Mouse (Mus musculus) gastrocnemius, postnatal 14 days (tissue): Measurements from ENCODE around the gene Nipsnap1. TPM values are rescaled to one million over a fixed set of nuclear protein-coding genes. Genes with fewer than 3 reads are reported as not detected.

ENCODE experiments used
- DNase-seq: peaks from one replicate; pipeline ENCODE4 v3.0.0; 2021; ENCODE audit warnings: mixed read lengths
- intact Hi-C: fragments of 180-260 bp; cut with DNase I; formaldehyde crosslinking; loops from one replicate; pipeline ENCODE4 v1.15.1; 2025; ENCODE audit warnings: low total_unique reads
- total RNA-seq, 2 experiments: library from RNA; stranded (reverse); gene quantifications; 2 replicates each; pipeline ENCODE4 v1.2.3; 2021

Gene Nipsnap1
- total RNA-seq, 2 experiments from 2014 or later, result 0.84 to 0.90 TPM

- no peak for DNase-seq
- intact Hi-C loops, result no loop called here
Measured at GRCm38 (mm10) chr11:4861816-4862604, 11.7 kb upstream of the Nipsnap1 start.

GRCm38 (mm10) chr11:4862730-4863129 is 11.0 kb upstream of the Nipsnap1 start:
- no peak for DNase-seq
- intact Hi-C loops, result no loop called here

- peak; percentile 61 for DNase-seq
- intact Hi-C loops, result no loop called here
Measured at GRCm38 (mm10) chr11:4865645-4866251, 8.0 kb upstream of the Nipsnap1 start.

GRCm38 (mm10) chr11:4874551-4874950 is 800 bp downstream of the Nipsnap1 start:
- no peak for DNase-seq
- intact Hi-C loops, result no loop called here

GRCm38 (mm10) chr11:4881087-4881486 is 7.3 kb downstream of the Nipsnap1 start:
- intact Hi-C loops, result no loop called here
- no peak for DNase-seq

- DNase-seq, result peak; percentile 37
- intact Hi-C loops, result no loop called here
Measured at GRCm38 (mm10) chr11:4882892-4883627, 9.3 kb downstream of the Nipsnap1 start.

- DNase-seq, result no peak
- intact Hi-C loops, result no loop called here
Measured at GRCm38 (mm10) chr11:4885385-4885903, 11.7 kb downstream of the Nipsnap1 start.

- DNase-seq, result no peak
- intact Hi-C loops, result no loop called here
Measured at GRCm38 (mm10) chr11:4886987-4887386, 13.2 kb downstream of the Nipsnap1 start.

- DNase-seq, result peak; percentile 75
- intact Hi-C loops, result no loop called here
Measured at GRCm38 (mm10) chr11:4894848-4895816, 21.4 kb downstream of the Nipsnap1 start, which contains the start of gene Thoc5. Gene Thoc5 (plus strand): TSS chr11:4895320.

- intact Hi-C loops, result no loop called here
- no peak for DNase-seq
Measured at GRCm38 (mm10) chr11:4900437-4900836, 26.7 kb downstream of the Nipsnap1 start.

GRCm38 (mm10) chr11:4901956-4902355 is 28.2 kb downstream of the Nipsnap1 start:
- no peak for DNase-seq
- intact Hi-C loops, result no loop called here

GRCm38 (mm10) chr11:4906231-4906630 is 32.5 kb downstream of the Nipsnap1 start:
- no peak for DNase-seq
- intact Hi-C loops, result no loop called here

- DNase-seq, result peak; percentile 39
- intact Hi-C loops, result loop anchor here (5.0 kb wide), 1 partner anchor 61 kb away; no protein-coding TSS in a partner anchor
Measured at GRCm38 (mm10) chr11:4916068-4916467, 42.3 kb downstream of the Nipsnap1 start.

GRCm38 (mm10) chr11:4921281-4921680 is 47.5 kb downstream of the Nipsnap1 start:
- DNase-seq, result no peak
- intact Hi-C loops, result loop anchor here (5.0 kb wide), 1 partner anchor 46 kb away; no protein-coding TSS in a partner anchor

- no peak for DNase-seq
- intact Hi-C loops, result loop anchor here (5.0 kb wide), 1 partner anchor 46 kb away; no protein-coding TSS in a partner anchor
Measured at GRCm38 (mm10) chr11:4921751-4922150, 48.0 kb downstream of the Nipsnap1 start.

GRCm38 (mm10) chr11:4927224-4927623 is 53.5 kb downstream of the Nipsnap1 start:
- DNase-seq, result no peak
- intact Hi-C loops, result no loop called here

- intact Hi-C loops, result no loop called here
- DNase-seq, result peak; percentile 30
Measured at GRCm38 (mm10) chr11:4931009-4931601, 57.4 kb downstream of the Nipsnap1 start.

- DNase-seq, result no peak
- intact Hi-C loops, result no loop called here
Measured at GRCm38 (mm10) chr11:4936243-4936642, 62.5 kb downstream of the Nipsnap1 start.
